Mouse (Mus musculus): ENCODE data around the gene Atxn1.

- TF ChIP-seq USF1 (IDR thresholded peaks at IDR 0.05; ENCODE audit: low read depth) = no peak
- no peak for TF ChIP-seq E2F4 (IDR thresholded peaks at IDR 0.05; ENCODE audit: insufficient read depth)
- no peak for TF ChIP-seq POLR2A (IDR thresholded peaks at IDR 0.05; ENCODE audit: insufficient read length, low read depth)
- no peak for TF ChIP-seq CEBPB (IDR thresholded peaks at IDR 0.05; ENCODE audit: insufficient read depth, poor library complexity, severe bottlenecking)
- no peak for TF ChIP-seq TCF3 (IDR thresholded peaks at IDR 0.05; ENCODE audit: insufficient read length, low read depth)
- TF ChIP-seq POLR2AphosphoS2 (IDR thresholded peaks at IDR 0.05; ENCODE audit: insufficient read length, low read depth) = no peak
These were observed 35.1 kb downstream of the Atxn1 start for GRCm38 (mm10) chr13:45929744-45930143.

All from myocyte (in vitro differentiated cells).